Mouse (Mus musculus) embryonic facial prominence, embryonic 12.5 days (tissue): ENCODE results near the gene Nup93. TPM values are rescaled to one million over a fixed set of nuclear protein-coding genes. Genes with fewer than 3 reads are reported as not detected.

ENCODE experiments used
- ATAC-seq: fragments of 200-750 bp; cut with Nextera tagmentation; 2 replicates; pipeline ENCODE4 v1.8.0; 2017; ENCODE audit not compliant: insufficient number of reproducible peaks, insufficient read depth, low FRiP score, low TSS enrichment
- H3K27ac ChIP-seq: fragments of 300-500 bp; sonication (generic); 2 replicates; pipeline ENCODE4 v1.5.1; 2016; ENCODE audit warnings: mild to moderate bottlenecking
- H3K27me3 ChIP-seq: fragments of 300-500 bp; sonication (generic); 2 replicates; pipeline ENCODE4 v1.6.1; 2016; ENCODE audit warnings: mild to moderate bottlenecking, moderate library complexity
- H3K36me3 ChIP-seq: fragments of 300-500 bp; sonication (generic); 2 replicates; pipeline ENCODE4 v1.6.1; 2016; ENCODE audit warnings: mild to moderate bottlenecking
- H3K4me1 ChIP-seq: fragments of 300-500 bp; sonication (generic); 2 replicates; pipeline ENCODE4 v1.6.1; 2016
- H3K4me2 ChIP-seq: fragments of 300-500 bp; sonication (generic); replicated peaks from 2 replicates; pipeline ENCODE4 v1.6.1; 2016; ENCODE audit warnings: mild to moderate bottlenecking, moderate library complexity
- H3K4me3 ChIP-seq: fragments of 300-500 bp; sonication (generic); 2 replicates; pipeline ENCODE4 v1.5.1; 2016; ENCODE audit warnings: mild to moderate bottlenecking
- H3K9ac ChIP-seq: fragments of 300-500 bp; sonication (generic); 2 replicates; pipeline ENCODE4 v1.6.1; 2016; ENCODE audit warnings: mild to moderate bottlenecking, moderate library complexity
- H3K9me3 ChIP-seq: fragments of 300-500 bp; sonication (generic); 2 replicates; pipeline ENCODE4 v1.6.1; 2016; ENCODE audit warnings: mild to moderate bottlenecking, moderate library complexity
- WGBS: fragments of 180-500 bp; shearing (Covaris S2); methylation state at CpG from one replicate; pipeline ENCODE4 v1.1.7; 2016; 5-methylcytosine and 5-hydroxymethylcytosine counted together
- polyA plus RNA-seq: library from polyadenylated mRNA; unstranded; fragments of >200 nt; fragmentation: Nextera tagmentation; extraction: Ambion mirVana; gene quantifications from 2 replicates; pipeline ENCODE4 v1.2.1, GENCODE M21; 2016

Nup93 gene
- polyA plus RNA-seq, 1 experiment from 2014 or later: 110 TPM

DNA sequence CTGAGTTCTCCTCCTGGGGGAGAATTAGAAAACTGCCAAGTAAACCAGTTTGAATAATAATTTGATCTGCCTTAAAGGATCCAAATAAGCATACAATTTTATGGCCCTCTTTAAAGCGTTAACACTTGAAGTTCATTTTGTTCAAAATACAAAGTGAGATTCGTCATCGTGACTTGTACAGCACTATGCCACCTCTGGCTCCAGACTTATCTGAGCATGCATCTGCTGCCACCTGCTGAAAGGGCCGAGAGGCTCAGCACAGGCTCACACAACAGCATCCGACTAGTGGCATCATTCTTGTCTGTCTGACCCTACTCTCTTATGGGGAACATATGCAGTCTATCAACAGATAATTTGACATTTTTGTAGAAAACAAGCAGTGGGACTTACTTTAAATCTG is 59.7 kb downstream of the Nup93 start:
- H3K9ac ChIP-seq: no peak overlapping the region
- no peak for ATAC-seq
- no peak overlapping the region for H3K27ac ChIP-seq
- H3K4me2 ChIP-seq: no peak overlapping the region
- H3K27me3 ChIP-seq: no peaks in the 10 kb centered on the region
- H3K36me3 ChIP-seq: no peaks in the 10 kb centered on the region
- H3K4me3 ChIP-seq: no peak overlapping the region
- 83% methylated on average over 5 of the region's 5 CpGs for WGBS
- peaks cover 26% of the 10 kb centered on the region; the same call in 1 of the 2 replicates for H3K4me1 ChIP-seq
- no peaks in the 10 kb centered on the region for H3K9me3 ChIP-seq

DNA sequence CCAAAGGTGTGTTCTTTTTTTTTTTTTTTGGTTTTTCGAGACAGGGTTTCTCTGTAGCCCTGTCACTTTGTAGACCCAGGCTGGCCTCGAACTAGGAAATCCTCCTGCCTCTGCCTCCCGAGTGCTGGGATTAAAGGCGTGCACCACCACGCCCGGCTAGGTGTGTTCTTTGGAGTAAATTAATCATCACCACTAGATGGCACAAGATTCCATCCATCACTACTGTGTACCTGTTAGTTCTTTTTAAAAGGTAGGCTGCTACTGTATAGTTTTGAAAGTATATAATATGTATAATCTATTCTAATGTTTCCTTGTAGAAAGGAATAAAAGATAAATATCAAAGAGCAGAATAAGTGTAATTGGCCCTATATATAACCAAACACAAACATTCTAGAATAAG is 63.9 kb downstream of the Nup93 start:
- 93% methylated on average over 6 of the region's 6 CpGs for WGBS
- no peak overlapping the region for H3K27ac ChIP-seq
- H3K4me3 ChIP-seq: no peak overlapping the region
- no peaks in the 10 kb centered on the region for H3K4me1 ChIP-seq
- H3K9me3 ChIP-seq: no peaks in the 10 kb centered on the region
- H3K36me3 ChIP-seq: no peaks in the 10 kb centered on the region
- ATAC-seq: no peak
- H3K4me2 ChIP-seq: no peak overlapping the region
- no peak overlapping the region for H3K9ac ChIP-seq
- H3K27me3 ChIP-seq: no peaks in the 10 kb centered on the region

DNA sequence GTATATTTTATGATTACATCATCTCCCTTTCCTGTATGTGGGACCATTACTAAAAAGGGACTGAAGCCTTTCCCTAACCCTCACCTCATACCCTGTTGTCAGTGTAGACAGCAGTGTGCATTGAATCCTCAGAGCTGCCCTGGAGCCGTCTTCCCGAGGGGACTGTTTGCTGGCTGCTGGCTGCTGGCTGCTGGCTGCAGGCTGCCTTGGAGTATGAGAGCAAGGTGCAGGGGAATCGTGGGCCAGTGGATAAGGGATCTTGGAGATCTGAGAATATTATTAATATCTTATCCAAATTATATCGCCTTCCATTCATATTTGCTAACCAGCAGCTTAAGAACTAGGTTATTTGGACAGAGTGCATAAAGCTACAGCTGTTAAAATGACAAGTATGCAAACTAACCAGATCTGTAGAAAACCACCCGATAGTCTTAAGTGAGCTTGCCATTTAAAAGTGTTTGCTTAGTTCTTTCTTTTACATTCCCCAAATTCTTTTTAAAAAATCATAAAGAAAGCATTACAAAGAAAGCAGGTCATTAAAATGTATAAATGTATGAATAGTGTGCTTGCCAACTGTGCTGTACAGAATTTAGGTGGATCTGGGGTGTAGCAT is 65.7 kb downstream of the Nup93 start:
- Histone ChIP-seq H3K4me3 (no peak overlapping the region), H3K27ac (no peak overlapping the region), H3K36me3 (no peaks in the 10 kb centered on the region), H3K9me3 (no peaks in the 10 kb centered on the region), H3K9ac (no peak overlapping the region), H3K4me1 (no peaks in the 10 kb centered on the region), H3K4me2 (no peak overlapping the region), H3K27me3 (no peaks in the 10 kb centered on the region)
- WGBS: 78% methylated on average over 5 of the region's 5 CpGs
- no peak for ATAC-seq

DNA sequence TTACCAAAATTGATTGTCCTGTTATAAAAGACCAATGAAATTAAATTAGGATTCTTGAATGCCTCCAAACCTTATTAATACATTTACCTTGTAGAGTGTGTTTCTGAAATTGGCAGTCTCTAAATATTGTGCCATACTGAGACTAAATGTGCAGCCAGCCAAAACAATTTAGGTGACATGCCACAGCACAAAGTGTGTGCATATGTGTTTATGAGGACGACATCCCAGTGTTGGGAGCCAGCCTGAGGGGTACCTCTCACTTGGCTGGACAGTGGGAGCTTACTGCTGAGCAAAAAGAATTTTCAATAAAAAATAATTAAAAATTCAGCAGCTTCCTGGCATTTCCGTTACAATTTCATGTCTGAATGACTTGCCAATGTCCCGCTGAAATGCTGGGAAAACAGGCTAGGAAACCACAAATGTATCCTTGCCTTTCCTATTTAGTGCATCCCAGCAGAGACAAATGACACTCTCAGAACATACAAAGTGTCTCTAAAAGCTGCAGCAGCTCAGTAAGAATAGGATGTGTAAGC is 68.2 kb downstream of the Nup93 start:
- no peak overlapping the region for H3K4me2 ChIP-seq
- H3K27me3 ChIP-seq: no peaks in the 10 kb centered on the region
- H3K9me3 ChIP-seq: no peaks in the 10 kb centered on the region
- H3K4me1 ChIP-seq: no peaks in the 10 kb centered on the region
- no peak overlapping the region for H3K4me3 ChIP-seq
- ATAC-seq: no peak
- no peak overlapping the region for H3K27ac ChIP-seq
- no peak overlapping the region for H3K9ac ChIP-seq
- WGBS: 86% methylated on average over 3 of the region's 3 CpGs
- no peaks in the 10 kb centered on the region for H3K36me3 ChIP-seq

DNA sequence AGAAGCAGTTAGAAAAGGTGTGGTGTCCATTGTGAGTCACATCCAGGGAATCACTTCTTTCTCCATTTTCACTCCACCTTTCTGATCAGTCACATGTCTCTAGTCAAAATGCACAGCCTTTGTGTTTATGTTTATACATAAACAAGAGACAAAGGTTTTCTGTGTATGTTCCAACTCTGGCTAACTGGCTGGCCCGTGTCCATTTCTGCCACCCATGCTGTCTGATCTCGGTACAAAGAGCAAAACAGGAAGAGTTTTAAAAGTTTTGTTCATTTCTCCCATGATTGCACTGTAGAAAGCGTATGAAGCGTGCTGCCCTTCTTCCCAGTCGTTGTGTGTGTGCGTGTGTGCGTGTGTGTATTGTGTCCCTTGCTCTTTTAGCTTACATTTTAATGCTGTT is 69.8 kb downstream of the Nup93 start:
- Histone ChIP-seq H3K4me3 (no peak overlapping the region), H3K9ac (no peak overlapping the region), H3K4me1 (no peaks in the 10 kb centered on the region), H3K36me3 (no peaks in the 10 kb centered on the region), H3K27me3 (no peaks in the 10 kb centered on the region), H3K9me3 (no peaks in the 10 kb centered on the region), H3K27ac (no peak overlapping the region), H3K4me2 (no peak overlapping the region)
- WGBS: 87% methylated on average over 7 of the region's 7 CpGs
- no peak for ATAC-seq

DNA sequence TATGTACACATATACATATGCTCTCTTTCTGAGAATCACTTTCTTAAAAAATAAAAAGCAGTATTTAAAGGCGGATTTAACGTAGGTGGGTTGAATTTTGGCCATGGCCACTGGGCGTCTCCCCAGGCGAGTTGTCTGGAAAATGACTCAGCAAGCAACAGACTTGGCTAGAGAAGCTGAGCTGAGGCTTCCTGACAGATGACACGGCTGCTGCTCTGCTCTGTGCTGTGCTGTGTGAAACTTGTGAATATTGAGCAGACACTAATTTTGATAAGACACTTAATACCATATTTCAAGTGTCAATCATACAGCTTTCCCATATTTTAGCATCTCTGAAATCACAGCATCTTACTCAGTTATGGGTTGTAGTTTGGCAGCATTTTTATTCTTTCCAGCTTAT is 76.2 kb downstream of the Nup93 start:
- H3K4me1 ChIP-seq: no peaks in the 10 kb centered on the region
- no peak overlapping the region for H3K27ac ChIP-seq
- no peak overlapping the region for H3K9ac ChIP-seq
- no peaks in the 10 kb centered on the region for H3K9me3 ChIP-seq
- WGBS: 89% methylated on average over 5 of the region's 5 CpGs
- ATAC-seq: no peak
- no peak overlapping the region for H3K4me2 ChIP-seq
- no peaks in the 10 kb centered on the region for H3K27me3 ChIP-seq
- H3K36me3 ChIP-seq: 0 out of 2 replicates have a peak, but pooled peaks cover 10% of the 10 kb centered on the region
- H3K4me3 ChIP-seq: no peak overlapping the region

DNA sequence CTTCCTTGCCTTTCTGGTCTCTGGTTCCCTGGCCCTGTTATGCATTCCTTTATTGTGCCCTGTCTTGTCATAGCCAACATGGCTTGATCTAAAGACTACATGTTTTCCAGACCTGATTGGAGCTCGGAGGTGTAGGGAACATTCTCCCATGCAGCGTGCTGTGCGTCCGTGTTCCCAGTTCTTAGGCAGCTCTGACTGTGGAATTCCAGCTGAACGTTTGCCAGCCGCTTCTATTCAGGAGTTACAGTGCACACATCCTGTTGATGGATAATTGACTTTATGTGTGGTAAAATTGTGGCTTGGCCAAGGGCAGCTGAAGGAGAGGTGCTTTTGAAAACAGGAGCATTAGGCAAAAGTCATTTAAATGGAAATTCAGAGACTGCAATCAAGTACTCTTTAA is 77.7 kb downstream of the Nup93 start:
- 74% methylated on average over 6 of the region's 6 CpGs for WGBS
- H3K9me3 ChIP-seq: no peaks in the 10 kb centered on the region
- ATAC-seq: no peak
- H3K36me3 ChIP-seq: 0 out of 2 replicates have a peak, but pooled peaks cover 10% of the 10 kb centered on the region
- H3K4me3 ChIP-seq: no peak overlapping the region
- no peaks in the 10 kb centered on the region for H3K27me3 ChIP-seq
- 0 out of 2 replicates have a peak, but pooled peaks cover 5% of the 10 kb centered on the region for H3K4me1 ChIP-seq
- no peak overlapping the region for H3K27ac ChIP-seq
- H3K4me2 ChIP-seq: no peak overlapping the region
- H3K9ac ChIP-seq: no peak overlapping the region

DNA sequence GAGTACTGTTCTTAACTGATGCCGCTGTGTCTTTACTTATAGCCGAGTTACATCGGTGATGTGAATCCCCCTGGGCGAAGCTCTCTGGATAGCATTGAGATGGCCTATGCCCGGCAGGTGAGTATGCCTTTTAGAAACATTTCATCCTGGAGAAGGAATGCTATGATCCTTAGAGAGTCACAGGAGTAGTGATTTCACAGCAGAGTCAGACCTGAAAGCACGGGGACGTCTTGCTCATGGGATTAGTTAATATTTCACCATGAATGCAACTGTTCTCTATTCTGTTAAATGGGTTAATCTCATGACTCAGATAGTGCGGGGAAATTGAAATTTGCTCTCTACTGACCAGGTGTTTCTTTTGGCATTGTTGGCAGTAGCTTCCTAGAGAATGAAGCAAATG is 78.3 kb downstream of the Nup93 start:
- ATAC-seq: no peak
- 0 out of 2 replicates have a peak, but pooled peaks cover 5% of the 10 kb centered on the region for H3K4me1 ChIP-seq
- WGBS: 92% methylated on average over 8 of the region's 8 CpGs
- no peak overlapping the region for H3K4me2 ChIP-seq
- no peak overlapping the region for H3K9ac ChIP-seq
- H3K36me3 ChIP-seq: 0 out of 2 replicates have a peak, but pooled peaks cover 10% of the 10 kb centered on the region
- no peak overlapping the region for H3K4me3 ChIP-seq
- no peak overlapping the region for H3K27ac ChIP-seq
- no peaks in the 10 kb centered on the region for H3K27me3 ChIP-seq
- H3K9me3 ChIP-seq: no peaks in the 10 kb centered on the region

DNA sequence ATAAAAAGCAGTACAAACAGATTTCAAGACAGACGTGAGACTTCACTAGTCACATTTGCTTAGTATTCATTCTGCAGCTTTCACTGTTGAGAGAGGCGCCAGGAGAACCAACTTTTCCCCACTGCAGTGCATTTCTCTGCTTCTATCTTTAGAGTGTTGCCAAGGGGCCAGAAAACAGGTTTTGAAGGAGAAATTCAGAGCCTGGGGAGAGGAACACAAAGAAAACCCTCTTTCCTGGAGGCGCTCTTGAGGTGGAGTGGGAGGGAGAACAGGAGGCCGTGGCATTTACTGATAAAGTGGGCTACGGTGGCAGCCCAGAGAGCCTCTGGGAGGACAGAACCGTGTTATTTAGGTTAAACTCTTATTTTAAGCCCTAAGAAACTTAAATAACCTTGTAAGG is 81.3 kb downstream of the Nup93 start:
- 75% methylated on average over 6 of the region's 6 CpGs for WGBS
- H3K36me3 ChIP-seq: 0 out of 2 replicates have a peak, but pooled peaks cover 10% of the 10 kb centered on the region
- no peak overlapping the region for H3K9ac ChIP-seq
- H3K9me3 ChIP-seq: no peaks in the 10 kb centered on the region
- no peak overlapping the region for H3K4me2 ChIP-seq
- H3K4me1 ChIP-seq: 0 out of 2 replicates have a peak, but pooled peaks cover 5% of the 10 kb centered on the region
- no peak overlapping the region for H3K4me3 ChIP-seq
- no peaks in the 10 kb centered on the region for H3K27me3 ChIP-seq
- H3K27ac ChIP-seq: no peak overlapping the region
- no peak for ATAC-seq

DNA sequence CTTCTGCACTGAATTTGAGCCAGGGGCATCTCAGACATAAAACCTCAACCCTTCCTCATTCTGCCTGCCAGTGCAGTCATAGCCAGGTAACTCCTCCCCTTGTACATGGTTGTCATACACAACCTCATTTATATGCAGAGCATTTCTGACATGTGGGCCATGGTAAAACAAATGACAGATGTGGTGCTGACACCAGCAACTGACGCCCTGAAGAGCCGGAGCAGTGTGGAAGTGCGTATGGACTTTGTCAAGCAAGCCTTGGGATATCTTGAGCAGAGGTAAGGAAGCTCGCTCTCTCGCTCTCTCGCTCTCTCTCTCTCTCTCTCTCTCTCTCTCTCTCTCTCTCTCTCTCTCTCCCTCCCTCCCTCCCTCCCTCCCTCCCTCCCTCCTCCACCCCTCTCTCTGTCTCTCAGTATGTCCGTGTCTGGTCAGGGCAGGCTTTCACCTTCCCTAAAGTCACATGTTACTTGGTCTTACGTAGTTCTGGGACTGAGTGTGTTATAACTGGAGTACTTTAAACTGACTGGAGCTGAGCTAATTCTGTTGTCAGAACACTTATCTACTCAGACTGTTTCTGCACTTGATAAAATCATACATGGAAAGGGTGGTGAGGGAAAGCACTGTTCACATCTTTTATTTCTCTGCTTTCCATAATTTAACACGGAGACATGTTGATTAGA is 82.1 kb downstream of the Nup93 start:
- Histone ChIP-seq H3K27ac (no peak overlapping the region), H3K9me3 (no peaks in the 10 kb centered on the region), H3K36me3 (0 out of 2 replicates have a peak, but pooled peaks cover 10% of the 10 kb centered on the region), H3K9ac (no peak overlapping the region), H3K4me3 (no peak overlapping the region), H3K4me1 (0 out of 2 replicates have a peak, but pooled peaks cover 5% of the 10 kb centered on the region), H3K4me2 (no peak overlapping the region), H3K27me3 (no peaks in the 10 kb centered on the region)
- WGBS: 67% methylated on average over 9 of the region's 9 CpGs
- no peak for ATAC-seq

DNA sequence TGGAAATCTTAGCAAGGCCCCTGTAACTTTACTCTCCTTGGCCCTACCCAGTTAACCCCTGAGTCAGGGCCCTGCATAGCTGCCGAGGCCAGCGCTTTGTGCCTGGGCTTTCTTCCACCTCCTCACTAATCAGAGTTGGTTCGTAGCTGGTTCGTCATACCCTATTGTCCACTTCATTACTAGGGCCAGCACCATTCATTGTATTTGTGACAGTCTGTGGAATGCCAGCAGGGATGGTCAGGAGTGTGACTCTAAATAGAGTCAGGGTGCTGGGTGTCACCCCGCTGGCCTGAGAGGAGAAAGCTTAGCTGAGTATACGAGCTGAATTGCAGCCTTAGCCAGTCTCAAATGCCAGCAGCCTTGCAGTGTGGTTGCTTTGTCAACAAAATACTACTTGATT is 82.7 kb downstream of the Nup93 start:
- no peak for ATAC-seq
- no peak overlapping the region for H3K4me3 ChIP-seq
- H3K27me3 ChIP-seq: no peaks in the 10 kb centered on the region
- no peak overlapping the region for H3K4me2 ChIP-seq
- 0 out of 2 replicates have a peak, but pooled peaks cover 15% of the 10 kb centered on the region for H3K36me3 ChIP-seq
- WGBS: 75% methylated on average over 6 of the region's 6 CpGs
- no peak overlapping the region for H3K9ac ChIP-seq
- 0 out of 2 replicates have a peak, but pooled peaks cover 5% of the 10 kb centered on the region for H3K4me1 ChIP-seq
- H3K9me3 ChIP-seq: no peaks in the 10 kb centered on the region
- H3K27ac ChIP-seq: no peak overlapping the region; the same call in 1 of the 2 replicates

DNA sequence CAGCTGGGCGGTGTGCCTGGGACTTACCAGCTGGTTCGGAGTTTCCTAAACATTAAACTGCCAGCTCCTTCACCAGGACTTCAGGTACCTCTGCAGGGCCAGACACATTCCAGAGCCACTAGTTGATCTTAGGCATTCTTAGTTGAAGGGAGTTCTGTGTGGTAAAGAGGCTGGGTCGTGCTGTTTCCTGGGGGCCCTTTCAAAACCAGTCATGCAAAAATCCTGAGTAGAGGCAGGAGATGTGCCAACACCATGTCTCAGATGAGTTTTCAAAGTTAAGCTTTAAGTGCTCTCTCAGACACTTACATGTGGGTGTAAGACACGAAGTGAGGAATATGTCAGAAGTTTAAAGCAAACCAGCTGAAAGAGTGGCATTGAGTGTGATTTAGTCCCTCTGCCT is 86.4 kb downstream of the Nup93 start:
- no peak for ATAC-seq
- Histone ChIP-seq H3K27ac (no peak overlapping the region), H3K9me3 (no peaks in the 10 kb centered on the region), H3K9ac (no peak overlapping the region), H3K27me3 (no peaks in the 10 kb centered on the region), H3K4me2 (no peak overlapping the region), H3K36me3 (peaks cover 34% of the 10 kb centered on the region), H3K4me1 (0 out of 2 replicates have a peak, but pooled peaks cover 5% of the 10 kb centered on the region), H3K4me3 (no peak overlapping the region)
- 70% methylated on average over 4 of the region's 4 CpGs for WGBS
